Mouse (Mus musculus) frontal cortex, postnatal 36 days (tissue): ENCODE measurements at regions not wholly inside any gene's neighbourhood (a gene's known extent, or its start where the extent isn't known, plus 50 kb on each side); places are given as distances from the start of the nearest gene placed in this dataset.

Source experiments
- DNase-seq, 2 experiments: peaks; one replicate each; pipeline ENCODE4 v3.0.0; 2022; ENCODE audit warnings: low spot score in 2 of 2

DNA sequence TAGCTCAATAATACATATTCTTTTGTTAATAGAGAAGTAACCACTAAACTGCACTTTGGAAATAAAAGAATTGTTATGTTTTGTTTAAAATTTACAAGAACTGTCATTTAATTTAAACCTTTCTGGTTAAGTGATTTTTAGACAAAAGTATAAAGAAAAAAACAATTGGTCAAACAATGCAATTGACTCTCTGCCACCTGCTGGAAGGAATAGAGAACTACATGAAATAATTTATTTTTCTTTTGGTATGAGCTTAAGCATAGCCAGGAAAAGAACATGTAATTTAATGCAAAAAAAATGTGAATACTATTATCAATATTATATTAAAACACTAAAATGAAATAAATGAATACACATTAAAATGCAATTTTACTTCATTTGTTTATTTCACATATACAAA is 465.5 kb upstream of the Pcdh10 start:
- DNase-seq = no peak

DNA sequence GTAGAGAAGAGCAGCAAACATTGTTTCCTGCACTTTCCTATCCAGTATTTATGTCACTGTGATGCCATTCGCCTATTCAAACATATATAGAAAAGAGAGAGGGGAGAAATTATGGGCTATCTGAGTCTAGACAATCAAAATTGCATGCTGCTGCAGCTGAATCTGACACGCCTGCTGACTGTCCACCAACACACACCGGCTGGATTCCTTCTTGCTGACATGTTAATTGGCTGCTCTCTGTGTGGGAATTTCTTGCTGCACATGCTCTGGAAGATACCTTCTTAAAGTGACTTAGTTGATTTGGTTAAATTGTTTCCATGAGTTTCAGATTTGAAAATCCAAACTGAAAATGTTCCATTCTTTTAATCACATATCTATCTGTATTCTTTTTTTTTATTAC is 463.9 kb upstream of the Pcdh10 start:
- peak in 1 of 2 experiments; percentile 1 for DNase-seq
